Mouse (Mus musculus): Measurements from ENCODE around the gene Nln.

Nln gene

GRCm38 (mm10) chr13:104044332-104044731, 65.1 kb downstream of the Nln start:
- DNase-seq (ENCODE audit: low spot score in 2 of 2) = no peak

GRCm38 (mm10) chr13:104042738-104043137, 66.7 kb downstream of the Nln start:
- peak; percentile 31 to 47 for DNase-seq (ENCODE audit: low spot score in 2 of 2)

DNA sequence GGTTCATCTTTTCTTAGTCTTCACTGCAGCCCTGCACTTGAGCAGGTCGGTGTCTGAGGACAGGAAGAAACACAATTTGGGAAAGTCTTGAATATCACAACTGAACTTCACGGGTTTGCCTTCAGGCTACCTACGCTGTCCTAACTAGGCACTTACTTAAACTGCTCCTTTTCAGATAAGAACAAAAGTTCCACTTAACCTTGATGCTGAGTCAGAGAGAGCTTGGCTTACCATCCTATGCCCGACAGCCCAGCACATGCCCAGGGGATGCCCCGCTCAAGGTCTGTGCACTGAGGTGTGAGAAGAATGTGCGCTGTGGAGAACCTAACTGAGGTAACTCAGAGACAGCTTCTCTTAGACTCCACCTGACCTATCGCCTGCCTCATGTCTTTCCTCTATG, 67.9 kb downstream of the Nln start:
- no peak for DNase-seq (ENCODE audit: low spot score in 2 of 2)

DNA sequence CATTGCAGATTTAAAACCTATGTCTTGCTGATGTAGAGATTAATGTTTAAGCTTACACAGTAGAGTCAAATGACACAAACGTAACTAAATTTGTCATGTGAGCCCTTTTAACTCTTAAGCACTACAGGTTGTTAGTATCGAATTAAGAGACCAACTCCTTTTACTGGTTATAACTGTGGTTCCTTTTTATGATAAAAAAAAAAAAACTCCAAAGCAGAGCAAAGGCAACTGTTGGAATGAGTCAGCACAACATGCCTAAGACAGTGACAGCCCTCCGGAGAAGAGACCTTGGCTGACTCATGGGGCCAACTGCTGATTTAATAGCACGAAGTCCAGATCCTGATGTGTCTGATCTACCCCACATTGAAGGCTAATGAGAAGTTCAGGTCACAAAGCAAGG, 68.5 kb downstream of the Nln start:
- DNase-seq (ENCODE audit: low spot score in 2 of 2) = no peak

GRCm38 (mm10) chr13:104039861-104040260, 69.6 kb downstream of the Nln start:
- DNase-seq (ENCODE audit: low spot score in 2 of 2) = no peak

- no peak for DNase-seq (ENCODE audit: low spot score in 2 of 2)
These were observed 70.5 kb downstream of the Nln start for GRCm38 (mm10) chr13:104038891-104039290.

GRCm38 (mm10) chr13:104038358-104038757, 71.1 kb downstream of the Nln start:
- no peak for DNase-seq (ENCODE audit: low spot score in 2 of 2)

GRCm38 (mm10) chr13:104037531-104038290, 71.7 kb downstream of the Nln start:
- no peak for DNase-seq (ENCODE audit: low spot score in 2 of 2)

- no peak for DNase-seq (ENCODE audit: low spot score in 2 of 2)
These were observed 72.7 kb downstream of the Nln start for GRCm38 (mm10) chr13:104036494-104037290.

- no peak for DNase-seq (ENCODE audit: low spot score in 2 of 2)
These were observed 73.8 kb downstream of the Nln start for GRCm38 (mm10) chr13:104035651-104036050.

DNA sequence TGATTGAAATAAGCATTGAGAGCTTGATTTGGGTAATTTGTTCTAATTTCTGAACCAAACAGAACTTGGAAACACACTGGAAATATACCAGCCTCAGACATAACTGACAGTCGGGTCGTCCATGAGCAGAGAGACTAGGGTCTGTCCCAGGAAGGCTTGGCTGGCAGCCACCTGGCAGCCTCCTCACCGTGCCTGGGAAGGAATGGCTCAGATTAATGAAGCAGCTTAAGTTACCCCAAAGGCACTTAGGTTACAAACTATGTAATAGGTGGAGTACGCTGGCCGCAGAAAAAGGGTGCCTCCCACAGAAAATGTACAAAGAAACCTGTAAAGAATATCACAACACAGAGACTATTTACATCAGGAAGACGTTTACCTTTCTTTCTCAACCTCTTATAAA, 74.6 kb downstream of the Nln start:
- DNase-seq (ENCODE audit: low spot score in 2 of 2) = no peak

GRCm38 (mm10) chr13:104032620-104033133, 76.7 kb downstream of the Nln start:
- no peak for DNase-seq (ENCODE audit: low spot score in 2 of 2)

- DNase-seq (ENCODE audit: low spot score in 2 of 2) = no peak
These were observed 77.5 kb downstream of the Nln start for GRCm38 (mm10) chr13:104031821-104032331.

GRCm38 (mm10) chr13:104030956-104031355, 78.5 kb downstream of the Nln start:
- DNase-seq (ENCODE audit: low spot score in 2 of 2) = no peak

DNA sequence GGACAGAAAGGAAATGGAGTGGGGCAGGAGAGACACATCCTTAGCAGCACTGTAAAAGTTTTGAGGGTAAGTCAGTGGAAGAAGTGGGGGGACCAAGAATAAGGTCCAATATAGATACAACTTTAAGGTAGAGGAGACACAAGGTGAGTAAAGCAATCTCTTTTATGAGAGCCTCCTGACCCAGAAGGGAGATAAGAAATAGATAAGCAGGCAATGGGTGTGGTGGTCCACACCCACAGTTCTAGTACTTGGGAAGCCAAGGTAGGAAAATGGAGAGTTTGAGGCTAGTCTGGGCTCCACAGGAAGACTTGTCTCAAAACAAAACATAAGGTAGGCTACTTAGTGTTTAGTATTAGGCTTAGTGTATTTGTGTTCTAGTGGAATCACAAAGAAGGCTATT, 79.9 kb downstream of the Nln start:
- DNase-seq (ENCODE audit: low spot score in 2 of 2) = no peak

DNA sequence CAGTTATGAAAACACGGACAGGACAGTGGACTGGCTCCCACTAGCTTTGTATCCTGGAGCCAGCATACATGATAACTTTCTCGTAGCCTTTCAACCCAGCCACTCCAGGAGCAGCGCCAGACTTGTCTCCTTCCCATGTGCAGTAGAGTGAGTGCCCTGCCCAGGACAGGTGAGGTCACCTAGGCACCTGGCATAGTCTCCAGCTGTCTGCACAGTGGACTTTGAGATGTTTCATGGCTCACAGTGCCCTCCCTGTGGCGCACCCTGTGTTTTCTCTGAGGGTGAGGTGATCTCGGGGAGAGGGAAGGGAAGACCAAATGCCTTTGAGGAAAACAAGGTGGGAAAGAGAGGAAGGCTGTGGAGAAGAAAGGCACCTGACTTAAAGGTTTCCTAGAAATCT, 80.3 kb downstream of the Nln start:
- DNase-seq (ENCODE audit: low spot score in 2 of 2) = no peak

DNA sequence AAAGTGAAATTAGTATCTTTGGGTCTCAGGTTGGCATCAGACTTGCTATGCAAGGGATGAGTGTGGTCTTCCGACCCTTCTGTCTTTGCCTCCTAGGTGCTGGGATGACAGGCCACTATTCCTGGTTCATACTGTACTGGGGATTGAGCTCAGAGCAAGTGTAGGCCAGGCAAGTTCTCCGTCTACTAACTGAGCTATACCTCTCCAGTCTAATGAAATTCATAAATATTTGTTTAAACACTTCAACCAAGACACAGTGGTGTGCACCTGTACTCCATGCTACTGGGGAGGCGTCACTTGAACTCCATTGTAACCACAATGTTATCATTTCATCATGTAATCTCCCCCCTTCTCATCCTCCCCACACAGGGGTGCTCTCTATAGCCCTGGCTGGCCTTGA, 82.9 kb downstream of the Nln start:
- DNase-seq (ENCODE audit: low spot score in 2 of 2) = no peak

DNA sequence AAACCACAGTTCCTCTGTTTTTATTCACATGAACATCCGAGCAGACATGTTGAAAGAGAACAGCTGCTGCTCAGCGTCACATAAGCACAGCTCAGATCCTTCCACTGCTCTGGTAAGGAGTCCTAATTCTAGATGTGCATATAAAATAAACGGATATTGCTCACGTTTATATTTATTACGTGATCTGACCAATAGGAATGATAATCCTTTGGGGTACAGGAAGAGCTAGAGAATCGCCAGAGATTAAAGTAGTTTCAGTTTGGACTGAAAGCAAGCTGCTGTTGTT, 83.8 kb downstream of the Nln start:
- no peak for DNase-seq (ENCODE audit: low spot score in 2 of 2)

DNA sequence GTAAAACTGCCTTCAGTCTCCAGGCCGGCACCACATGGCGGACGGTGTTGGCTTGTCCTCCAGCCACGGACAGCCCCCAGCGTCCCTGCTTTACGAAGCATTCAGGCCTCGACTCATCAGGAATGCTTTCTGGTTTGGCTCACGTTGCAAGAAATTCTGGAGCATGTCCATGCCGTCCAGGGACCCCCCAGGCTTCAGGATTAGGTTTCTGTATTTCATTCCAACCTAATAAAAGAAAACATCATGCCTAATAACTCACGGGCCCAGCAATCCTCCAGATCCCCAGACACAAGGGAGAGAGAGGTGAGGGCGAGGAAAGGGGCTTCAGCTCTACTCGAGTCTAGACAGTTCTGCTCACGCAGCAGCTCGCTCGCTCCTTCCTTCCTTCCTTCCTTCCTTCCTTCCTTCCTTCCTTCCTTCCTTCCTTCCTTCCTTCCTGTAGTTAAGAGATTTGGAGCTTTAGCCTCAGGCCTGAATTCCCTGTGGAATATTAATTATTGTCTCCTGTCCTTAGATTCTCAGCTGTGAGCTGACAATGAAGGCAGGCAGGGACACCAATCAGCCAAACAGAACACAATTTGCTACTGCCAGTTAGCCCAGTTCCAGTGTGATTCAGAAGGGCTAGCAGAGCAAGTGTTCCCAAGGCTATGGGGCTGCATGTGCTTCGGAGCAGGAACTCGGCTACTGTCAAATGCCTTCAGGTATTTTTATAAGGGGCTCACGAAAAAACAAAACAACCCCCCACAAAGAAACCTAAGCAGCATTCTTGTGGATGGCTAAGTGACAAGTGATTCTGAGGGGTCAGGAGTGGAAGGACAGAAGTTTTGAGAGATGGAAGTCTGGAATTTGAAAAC, 84.3 kb downstream of the Nln start:
- DNase-seq (ENCODE audit: low spot score in 2 of 2) = no peak

- DNase-seq (ENCODE audit: low spot score in 2 of 2) = no peak
These were observed 85.1 kb downstream of the Nln start for GRCm38 (mm10) chr13:104024275-104024674.

DNA sequence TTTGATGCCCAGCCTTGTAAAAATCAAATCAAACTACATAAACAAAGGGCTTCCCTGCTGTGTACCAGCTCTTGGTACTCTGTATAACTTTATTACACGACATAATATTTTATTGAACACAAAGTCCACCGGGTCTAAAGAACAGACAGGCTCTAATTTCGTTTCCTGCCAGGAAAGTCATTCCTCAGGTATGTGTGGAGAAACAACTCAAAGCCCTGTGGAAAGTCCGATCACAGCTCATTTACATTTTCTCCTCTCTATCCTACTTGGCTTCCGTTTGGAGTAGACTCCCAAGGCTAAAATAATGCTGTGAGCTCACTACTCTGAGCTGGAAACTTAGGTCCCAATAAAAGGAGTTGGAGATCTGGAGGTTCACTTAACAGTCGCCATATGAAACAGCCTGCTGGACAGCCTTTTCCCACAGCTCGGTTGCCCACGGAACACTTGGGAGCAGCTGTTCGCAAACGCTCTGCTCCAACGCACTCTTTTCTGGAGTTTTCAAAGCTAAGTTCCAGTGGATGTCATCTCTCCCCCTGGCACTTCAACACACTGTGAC, 86.0 kb downstream of the Nln start:
- DNase-seq (ENCODE audit: low spot score in 2 of 2) = no peak

All from thymus, postnatal 10 days (tissue).